Mouse (Mus musculus): ENCODE data around the gene Olfr1274-ps.
"Not testable (repeated sequence)": the region's sequence is repeated elsewhere in the genome, so short reads cannot be mapped to it uniquely, and the experiment has no call there.

- not testable (repeated sequence) for TF ChIP-seq TAL1, GATA1 (IDR thresholded peaks at IDR 0.05; ENCODE audit: low read length)
These were observed at the start of gene Olfr1274-ps for GRCm38 (mm10) chr2:90398633-90399107.

Data from erythroblast, embryonic 14.5 days (primary cell).